Mouse (Mus musculus) megakaryocyte progenitor cell, adult 5-6 weeks (primary cell): ENCODE measurements around the gene Vmn2r89. TPM values are rescaled to one million over a fixed set of nuclear protein-coding genes. Genes with fewer than 3 reads are reported as not detected.
"Not testable (repeated sequence)": the region's sequence is repeated elsewhere in the genome, so short reads cannot be mapped to it uniquely, and the experiment has no call there.

Experiments used
- ATAC-seq: replicated peaks from 2 replicates; pipeline ENCODE4 v1.8.0; 2016; ENCODE audit warnings: mild to moderate bottlenecking, moderate TSS enrichment, inconsistent platforms; ENCODE audit not compliant: poor library complexity
- total RNA-seq, 2 experiments: library from RNA; stranded (forward) in 1 of 2; stranded (reverse) in 1 of 2; fragments of 157-497, 149-512 nt in 1 of 2; fragments of 200-1000 nt in 1 of 2; gene quantifications; 2 replicates each; pipeline versions ENCODE4 v1.2.3 to v1.2.4; 2015 to 2017

Gene Vmn2r89
- total RNA-seq (2015) = not detected in 2 replicates
- not detected in 2 replicates for total RNA-seq (2017)

DNA sequence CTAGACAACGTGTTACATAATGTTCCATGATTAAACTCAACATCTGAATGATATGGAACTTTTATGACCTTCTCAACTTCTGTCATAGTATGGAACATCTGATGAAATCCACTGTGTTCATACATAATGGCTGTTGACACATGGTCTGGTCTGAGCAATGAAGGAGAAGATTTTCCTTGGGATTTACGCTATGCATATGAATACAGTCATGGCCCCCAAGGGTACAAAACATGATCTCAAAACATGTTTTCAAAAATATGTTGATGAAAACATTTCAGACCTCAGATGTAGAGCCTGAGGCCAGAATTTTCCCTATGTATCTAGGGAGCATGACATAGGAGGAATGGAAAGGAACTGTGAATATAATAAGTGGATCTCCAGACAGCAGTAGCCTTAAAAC is at the start of gene Vmn2r89:
TSS of gene Vmn2r89 (plus strand) at position 301 of the 400 bp plus-strand sequence.
- ATAC-seq = not testable (repeated sequence)

DNA sequence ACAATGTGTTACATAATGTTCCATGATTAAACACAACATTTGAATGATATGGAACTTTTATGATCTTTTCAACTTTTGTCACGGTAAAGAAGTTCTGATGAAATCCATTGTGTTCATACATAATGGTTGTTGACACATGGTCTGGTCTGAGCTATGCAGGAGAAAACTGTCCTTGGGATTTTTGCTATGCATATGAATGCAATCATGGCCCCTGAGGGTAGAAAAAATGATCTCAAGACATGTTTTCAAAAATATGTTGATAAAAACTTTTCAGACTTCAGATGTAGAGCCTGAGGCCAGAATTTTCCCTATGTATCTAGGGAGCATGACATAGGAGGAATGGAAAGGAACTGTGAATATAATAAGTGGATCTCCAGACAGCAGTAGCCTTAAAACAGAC is 41.1 kb upstream of the Vmn2r89 start, which contains the start of gene Vmn2r88:
TSS of gene Vmn2r88 (plus strand) at position 301 of the 400 bp plus-strand sequence.
- ATAC-seq = no peak

DNA sequence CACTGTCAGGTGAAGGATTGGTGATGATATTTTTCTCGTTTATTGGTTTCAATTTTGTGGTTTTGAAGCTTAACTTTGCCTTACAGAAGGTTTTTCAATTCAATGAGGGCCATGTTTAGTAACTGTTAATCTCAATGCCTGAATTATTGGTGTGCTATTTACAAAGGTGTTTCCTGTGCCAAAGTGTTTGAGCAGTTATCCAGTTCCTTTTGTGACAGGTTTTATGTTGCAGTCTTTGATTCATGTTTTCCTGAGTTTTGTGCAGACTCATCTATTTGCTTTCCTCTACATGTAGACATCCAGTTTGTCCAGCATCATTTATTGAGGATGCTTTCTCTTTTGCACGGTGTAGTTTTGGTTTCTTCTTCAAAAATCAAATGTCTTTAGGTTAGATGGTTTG is 27.8 kb upstream of the Vmn2r89 start:
- ATAC-seq = no peak

DNA sequence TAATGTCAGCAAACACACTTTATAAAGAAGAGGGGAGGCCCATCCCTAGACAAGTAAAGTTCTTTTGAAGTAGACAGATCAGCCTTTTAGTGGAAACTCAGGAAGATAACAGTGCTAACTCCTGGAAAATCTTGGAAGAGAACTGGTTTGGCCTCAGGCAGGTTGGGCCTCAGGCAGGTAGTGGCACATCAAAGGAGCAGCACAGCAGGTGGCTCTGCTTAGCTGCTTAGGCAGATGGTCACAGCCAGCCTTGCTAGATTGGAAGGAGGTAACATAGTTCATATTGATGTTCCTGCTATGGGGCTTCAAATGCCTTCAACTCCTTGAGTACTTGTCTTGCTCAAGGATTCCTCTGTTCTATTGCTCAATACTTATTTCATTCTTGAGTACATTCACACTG is 21.5 kb upstream of the Vmn2r89 start:
- ATAC-seq = not testable (repeated sequence)

DNA sequence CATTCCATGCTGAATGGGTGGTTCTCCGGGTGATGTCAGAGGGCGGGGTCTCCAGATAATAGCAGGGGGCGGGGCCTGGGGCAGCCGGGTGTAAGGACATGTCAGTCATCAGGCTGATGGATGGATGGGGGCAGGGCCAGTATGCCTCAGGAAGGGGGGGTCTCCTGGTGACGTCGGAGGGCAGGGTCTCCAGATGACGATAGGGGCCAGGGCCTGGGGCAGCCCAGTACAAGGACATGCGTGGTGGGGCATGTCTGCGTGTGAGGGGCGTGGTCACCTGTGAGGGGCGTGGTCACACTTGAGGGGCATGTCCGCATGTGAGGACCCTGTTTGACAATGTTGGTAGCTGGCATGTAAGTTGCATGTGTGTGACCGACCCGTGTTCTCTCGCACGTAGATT is 17.1 kb upstream of the Vmn2r89 start:
- no peak for ATAC-seq

DNA sequence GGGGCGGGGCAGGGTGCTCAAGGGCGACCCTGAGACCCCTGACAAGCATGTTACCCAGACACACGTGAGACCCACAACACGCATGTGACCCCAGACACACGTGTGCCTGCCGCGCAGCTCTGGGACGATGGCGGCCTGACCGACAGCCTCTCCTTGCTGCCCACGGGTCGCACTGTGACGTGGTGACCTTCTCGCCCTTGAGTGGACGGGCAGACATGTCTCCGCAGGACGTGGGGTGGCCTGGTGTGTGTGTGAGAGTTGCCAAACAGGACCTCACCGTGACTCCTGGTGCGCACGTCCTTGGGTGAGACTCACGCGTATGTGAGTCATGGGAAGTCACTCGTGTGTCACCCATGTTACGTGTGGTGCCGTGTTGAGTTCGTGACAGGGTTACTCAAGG is 16.6 kb upstream of the Vmn2r89 start:
- no peak for ATAC-seq

DNA sequence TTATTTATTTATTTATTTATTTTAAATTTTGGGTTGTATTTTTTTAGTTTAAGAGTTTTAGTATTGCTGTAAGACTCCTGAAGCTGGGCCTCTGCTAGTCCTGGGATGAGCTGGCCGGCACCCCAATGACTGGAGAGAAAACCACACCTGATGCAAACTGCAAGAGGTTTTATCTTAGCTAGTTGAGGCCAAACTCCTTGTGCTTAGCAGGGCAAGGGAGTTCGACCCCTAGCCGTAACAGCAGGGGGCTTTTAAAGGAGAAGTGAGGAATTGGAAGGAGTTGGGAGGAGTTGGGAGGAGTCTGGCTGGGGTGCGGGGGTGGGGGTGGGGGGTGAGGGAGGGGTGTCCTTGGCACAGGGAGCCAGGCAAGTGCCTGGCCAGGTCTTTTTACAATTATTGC is 12.7 kb upstream of the Vmn2r89 start:
- no peak for ATAC-seq

DNA sequence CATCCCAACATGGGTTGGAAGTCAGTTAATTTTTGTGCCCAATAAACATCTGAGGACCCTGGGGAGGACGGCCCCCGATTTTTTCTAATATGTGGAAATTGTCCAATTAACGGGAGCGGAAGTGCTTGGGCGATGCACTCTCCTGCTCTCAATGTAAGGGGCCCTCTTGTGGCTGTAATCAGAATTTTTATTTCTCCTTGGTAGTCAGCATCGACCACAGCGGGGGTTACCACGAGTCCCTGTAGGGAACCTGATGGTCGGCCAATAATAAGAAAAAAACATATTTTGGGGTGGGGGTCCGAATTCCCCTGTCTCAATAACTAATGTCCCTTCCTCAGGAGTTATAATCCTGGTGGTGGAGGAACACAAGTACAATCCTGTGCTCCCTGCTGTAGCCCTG is 28.6 kb downstream of the Vmn2r89 start:
- ATAC-seq = not testable (repeated sequence)

DNA sequence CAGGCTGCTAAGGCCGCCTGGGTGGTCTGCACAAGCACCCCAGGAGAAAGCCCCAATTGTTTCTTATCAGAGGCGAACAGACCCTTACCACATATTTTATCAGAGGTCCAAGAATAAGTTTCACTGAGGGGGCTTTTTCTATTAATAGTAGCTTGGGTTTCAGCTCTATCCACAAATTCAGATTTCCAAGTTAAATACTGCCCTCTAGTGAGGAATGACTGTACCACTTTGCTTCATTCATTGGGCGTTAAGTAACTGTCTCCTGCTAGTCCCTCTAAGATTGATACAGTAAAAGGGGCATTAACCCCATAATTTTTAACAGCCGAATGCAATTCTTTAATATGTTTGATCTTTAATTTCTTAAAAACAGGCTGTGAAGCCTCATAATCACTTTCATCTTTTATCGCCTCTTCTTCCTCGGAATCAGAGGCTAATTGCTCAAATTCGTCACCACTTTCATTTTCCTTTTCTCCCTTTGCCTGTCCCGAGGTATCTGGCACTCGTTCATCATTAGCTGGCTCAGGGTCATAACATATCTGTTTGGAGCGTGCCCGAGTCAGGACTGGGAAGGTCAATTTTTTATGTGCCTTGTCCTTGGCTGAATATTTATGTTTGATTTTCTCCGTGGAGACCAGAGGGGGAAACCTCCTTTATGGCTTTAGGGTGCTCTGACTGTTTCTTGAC is 29.8 kb downstream of the Vmn2r89 start:
- ATAC-seq = not testable (repeated sequence)

DNA sequence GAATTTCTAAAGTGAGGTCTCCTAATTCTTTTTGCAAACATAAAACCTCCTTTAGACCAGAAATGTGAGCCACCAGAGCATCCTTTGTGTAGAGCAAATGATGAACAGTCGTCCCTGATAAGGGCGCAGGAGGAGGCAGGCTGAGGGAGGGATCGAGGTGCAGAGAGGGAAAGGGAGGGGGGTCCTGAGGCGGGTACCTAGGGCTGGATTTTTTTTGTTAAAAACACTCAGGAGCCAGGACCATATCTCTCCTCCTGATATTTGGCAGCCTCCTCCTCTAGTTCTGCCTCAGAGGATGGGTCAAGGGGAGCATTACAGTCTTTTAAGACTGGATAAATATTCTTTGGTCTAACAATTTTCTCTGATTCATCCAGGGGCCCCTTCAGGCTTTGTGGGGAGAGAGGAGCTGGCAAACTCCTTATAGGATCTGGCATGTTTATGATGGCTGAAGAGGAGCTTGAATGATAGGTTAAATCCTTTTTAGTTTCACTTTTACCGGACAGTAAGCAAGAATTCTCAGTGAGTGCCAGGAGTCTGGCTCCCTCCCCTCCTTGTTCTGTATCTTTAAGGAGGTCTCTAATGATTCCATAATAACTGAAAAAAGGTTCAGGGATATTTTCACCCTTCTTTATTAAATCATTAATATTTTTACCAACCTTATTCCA is 30.5 kb downstream of the Vmn2r89 start:
- no peak for ATAC-seq

DNA sequence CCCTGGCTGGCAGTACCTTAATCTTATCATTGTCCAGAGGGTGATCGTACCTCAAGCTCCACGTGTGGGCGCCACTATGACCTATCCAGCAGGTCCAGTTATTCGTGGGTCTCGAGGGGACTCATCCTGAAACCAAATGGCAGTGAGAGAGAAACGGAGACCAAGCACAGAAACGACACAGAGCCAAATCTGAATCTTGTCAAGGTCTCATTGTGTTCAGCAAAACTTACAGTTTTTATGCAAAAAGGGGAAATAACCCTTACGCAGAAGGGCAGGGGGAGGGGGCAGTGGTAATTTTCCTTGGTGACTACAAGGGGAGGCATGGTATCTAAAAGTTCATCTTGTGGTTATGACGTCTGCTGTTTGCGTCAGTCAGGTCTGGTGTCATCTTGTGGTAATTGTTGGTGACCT is 31.3 kb downstream of the Vmn2r89 start:
- ATAC-seq = not testable (repeated sequence)

DNA sequence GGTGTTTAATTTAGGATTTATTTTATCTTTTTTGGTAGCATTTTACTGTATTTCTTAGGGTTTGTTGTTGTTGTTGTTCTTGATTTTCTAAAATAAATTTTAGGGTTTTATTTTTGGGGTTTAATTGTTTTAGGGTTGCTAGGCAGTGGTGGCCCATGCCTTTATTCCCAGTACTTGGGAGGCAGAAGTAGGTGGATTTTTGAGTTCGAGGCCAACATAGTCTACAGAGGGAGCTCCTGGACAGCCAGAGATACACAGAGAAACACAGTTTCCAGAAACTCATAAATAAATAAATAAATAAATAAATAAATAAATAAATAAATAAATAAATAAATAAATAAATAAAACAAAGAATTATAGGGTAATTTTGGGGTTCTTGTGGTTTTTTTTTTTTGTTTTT is 32.0 kb downstream of the Vmn2r89 start:
- no peak for ATAC-seq

DNA sequence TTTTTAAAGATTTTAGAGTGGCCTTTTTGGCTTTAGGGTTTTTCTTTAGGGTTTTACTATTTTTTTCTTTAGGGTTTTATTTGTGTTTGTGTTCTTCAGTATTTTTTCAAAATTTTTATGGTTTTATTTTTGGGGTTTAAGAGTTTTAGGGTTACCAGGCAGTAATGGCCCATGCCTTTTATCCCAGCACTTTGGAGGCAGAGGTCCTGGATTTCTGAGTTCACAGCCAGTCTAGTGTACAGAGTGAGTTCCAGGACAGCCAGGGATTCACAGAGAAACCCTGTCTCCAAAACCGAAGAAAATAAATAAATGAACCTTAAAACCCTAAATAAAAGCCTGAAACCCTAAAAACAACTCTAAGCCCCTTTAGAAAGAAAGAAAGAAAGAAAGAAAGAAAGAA is 34.5 kb downstream of the Vmn2r89 start:
- no peak for ATAC-seq

DNA sequence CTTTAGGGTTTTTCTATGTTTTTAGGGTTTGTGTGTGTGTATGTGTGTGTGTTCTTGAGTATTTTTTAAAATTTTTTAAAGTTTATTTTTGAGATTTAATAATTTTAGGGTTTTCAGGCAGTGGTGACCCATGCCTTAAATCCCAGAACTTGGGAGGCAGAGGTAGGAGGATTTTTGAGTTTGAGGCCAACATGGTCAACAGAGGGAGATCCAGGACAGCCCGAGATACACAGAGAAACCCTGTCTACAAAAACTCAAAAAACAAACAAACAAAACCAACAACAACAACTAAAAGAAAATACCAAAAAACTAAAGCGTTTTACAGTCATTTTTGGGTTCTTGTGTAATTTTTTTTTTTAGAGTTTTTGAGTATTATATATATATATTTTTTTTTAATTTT is 44.1 kb downstream of the Vmn2r89 start:
- ATAC-seq = no peak

DNA sequence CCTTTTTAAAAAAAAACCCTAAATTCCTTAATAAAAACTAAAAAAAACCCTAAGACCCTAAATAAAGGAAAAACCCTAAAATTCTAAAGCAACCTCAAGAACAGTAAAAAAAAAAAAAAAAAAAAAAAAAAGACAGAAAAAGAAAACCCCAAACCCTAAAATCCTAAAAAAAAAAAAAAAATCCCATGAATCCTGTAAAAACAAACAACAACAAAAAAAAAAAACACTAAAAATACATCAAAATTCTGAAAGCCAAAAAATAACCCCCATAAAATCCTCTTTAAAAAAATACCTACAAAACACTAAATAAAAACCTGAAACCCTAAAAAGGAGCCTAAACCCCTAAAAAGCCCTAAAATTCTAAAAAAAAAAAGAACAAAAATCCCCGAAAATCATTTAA is 45.3 kb downstream of the Vmn2r89 start:
- no peak for ATAC-seq

DNA sequence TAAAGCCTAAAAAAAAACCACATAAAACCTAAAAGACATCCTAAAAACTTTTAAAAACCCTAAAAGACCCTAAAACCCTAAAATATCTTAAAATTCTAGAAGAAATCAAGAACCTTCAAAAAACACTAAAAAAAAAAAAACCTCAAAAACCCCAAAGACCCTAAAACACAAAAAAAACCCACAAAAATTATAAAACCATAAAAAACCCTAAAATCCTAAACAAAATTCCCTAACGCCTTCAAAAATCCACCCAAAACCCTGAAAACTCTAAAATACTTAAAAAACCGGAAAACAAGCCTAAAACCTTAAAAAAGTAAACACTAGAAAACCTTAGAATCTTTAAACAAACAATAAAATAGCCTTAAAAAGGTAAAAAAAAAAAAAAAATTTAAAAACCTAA is 46.3 kb downstream of the Vmn2r89 start:
- ATAC-seq = no peak

DNA sequence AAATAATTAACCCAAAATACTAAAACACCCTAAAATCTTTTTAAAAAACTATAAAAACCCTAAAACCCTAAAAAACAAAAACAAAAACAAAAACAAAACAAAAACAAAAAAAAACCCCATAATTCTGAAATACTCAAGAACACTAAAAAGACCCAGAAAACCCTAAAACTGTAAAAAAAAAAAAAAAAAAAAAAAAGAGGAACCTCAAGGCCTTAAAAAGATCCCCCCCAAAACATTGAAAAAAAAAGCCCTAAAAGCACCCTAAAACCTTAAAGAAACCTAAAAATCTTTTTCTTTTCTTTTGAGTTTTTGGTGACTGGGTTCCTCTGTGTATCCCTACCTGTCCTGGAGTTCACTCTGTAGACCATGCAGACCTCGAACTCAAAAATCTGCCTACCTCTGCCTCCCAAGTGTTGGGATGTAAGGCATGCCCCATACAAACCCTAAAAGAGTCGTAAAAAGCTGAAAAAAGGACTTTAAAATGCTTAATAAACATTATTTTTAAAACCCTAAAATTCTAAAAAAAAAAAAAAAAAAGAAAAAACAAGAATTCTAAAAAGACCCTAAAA is 48.1 kb downstream of the Vmn2r89 start:
- no peak for ATAC-seq

DNA sequence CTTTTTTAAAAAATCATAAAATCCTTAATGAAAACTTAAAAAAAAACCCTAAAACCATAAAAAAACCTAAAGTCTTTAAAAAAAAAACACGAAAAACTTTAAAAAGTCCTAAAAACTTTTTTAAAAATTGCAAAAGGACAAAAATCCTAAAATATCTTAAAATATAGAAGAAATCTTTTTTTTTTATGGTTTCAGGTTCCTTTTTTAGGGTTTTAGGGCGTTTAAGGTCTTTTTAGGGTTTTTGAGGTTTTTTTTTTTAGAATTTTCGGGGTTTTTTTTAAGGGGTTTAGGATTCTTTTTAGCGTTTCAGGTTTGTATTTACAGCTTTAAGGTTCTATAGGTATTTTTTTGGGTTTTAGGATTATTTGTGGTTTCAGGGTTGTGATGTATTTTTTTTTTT is 48.8 kb downstream of the Vmn2r89 start:
- ATAC-seq = no peak

DNA sequence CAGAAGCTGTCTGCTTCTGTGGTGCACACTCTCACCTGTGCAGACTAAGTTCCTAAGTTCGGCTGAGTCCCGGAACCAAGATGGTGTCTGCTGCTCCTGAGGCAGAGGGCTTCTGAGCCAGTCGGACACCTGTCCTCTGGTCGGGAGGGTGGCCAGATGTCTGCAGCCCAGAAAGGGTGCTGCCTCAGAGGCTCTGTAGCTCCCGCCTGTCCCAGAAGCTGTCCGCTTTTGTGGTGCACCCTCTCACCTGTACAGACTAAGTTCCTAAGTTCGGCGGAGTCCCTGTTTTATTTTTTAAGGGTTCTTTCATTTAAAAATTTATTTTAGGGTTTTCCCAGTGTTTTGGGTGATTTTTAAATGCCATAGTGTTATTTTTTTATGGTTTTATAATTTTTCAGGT is 55.8 kb downstream of the Vmn2r89 start:
- ATAC-seq = no peak
